Mouse (Mus musculus): Measurements from ENCODE around the gene Hs3st3a1. TPM values are rescaled to one million over a fixed set of nuclear protein-coding genes. Genes with fewer than 3 reads are reported as not detected.

Gene Hs3st3a1
- polyA plus RNA-seq, 1 experiment from 2014 or later = 1.9 TPM

GRCm38 (mm10) chr11:64558282-64558681 is 123.2 kb downstream of the Hs3st3a1 start:
- H3K27me3 ChIP-seq (ENCODE audit: control insufficient read depth, insufficient read depth, low read length) = no peaks in the 10 kb centered on the region
- ATAC-seq (replicated peaks; ENCODE audit: insufficient number of reproducible peaks, low FRiP score, low TSS enrichment) = no peak
- H3K27ac ChIP-seq (ENCODE audit: low read depth, low read length) = no peak overlapping the region
- no peak overlapping the region for H3K4me3 ChIP-seq (ENCODE audit: low read depth, low read length)
- no peaks in the 10 kb centered on the region for H3K9me3 ChIP-seq (replicated peaks; ENCODE audit: control insufficient read depth, low read length)
- H3K36me3 ChIP-seq (ENCODE audit: control insufficient read depth, insufficient read depth, low read length) = no peaks in the 10 kb centered on the region
- H3K9ac ChIP-seq (ENCODE audit: low read depth, low read length) = no peak overlapping the region
- peaks cover 7% of the 10 kb centered on the region; the same call in 1 of the 2 replicates for H3K4me1 ChIP-seq (ENCODE audit: control insufficient read depth, insufficient read depth, low read length)
- H3K4me2 ChIP-seq = no peak overlapping the region
- 81% methylated on average over 2 of the region's 2 CpGs for WGBS (ENCODE audit: insufficient replicate concordance)

GRCm38 (mm10) chr11:64559388-64559787 is 124.3 kb downstream of the Hs3st3a1 start:
- ATAC-seq (replicated peaks; ENCODE audit: insufficient number of reproducible peaks, low FRiP score, low TSS enrichment) = no peak
- Histone ChIP-seq H3K4me2 (no peak overlapping the region), H3K9ac (ENCODE audit: low read depth, low read length) (no peak overlapping the region), H3K4me3 (ENCODE audit: low read depth, low read length) (no peak overlapping the region), H3K4me1 (ENCODE audit: control insufficient read depth, insufficient read depth, low read length) (peaks cover 7% of the 10 kb centered on the region; the same call in 1 of the 2 replicates), H3K9me3 (replicated peaks; ENCODE audit: control insufficient read depth, low read length) (no peaks in the 10 kb centered on the region), H3K36me3 (ENCODE audit: control insufficient read depth, insufficient read depth, low read length) (no peaks in the 10 kb centered on the region), H3K27ac (ENCODE audit: low read depth, low read length) (no peak overlapping the region), H3K27me3 (ENCODE audit: control insufficient read depth, insufficient read depth, low read length) (no peaks in the 10 kb centered on the region)
- WGBS (ENCODE audit: insufficient replicate concordance) = 68% methylated on average over 1 of the region's 1 CpGs

GRCm38 (mm10) chr11:64560471-64560870 is 125.3 kb downstream of the Hs3st3a1 start:
- WGBS (ENCODE audit: insufficient replicate concordance) = 78% methylated on average over 2 of the region's 2 CpGs
- no peak overlapping the region for H3K9ac ChIP-seq (ENCODE audit: low read depth, low read length)
- ATAC-seq (replicated peaks; ENCODE audit: insufficient number of reproducible peaks, low FRiP score, low TSS enrichment) = no peak
- H3K27ac ChIP-seq (ENCODE audit: low read depth, low read length) = no peak overlapping the region
- peaks cover 7% of the 10 kb centered on the region; the same call in 1 of the 2 replicates for H3K4me1 ChIP-seq (ENCODE audit: control insufficient read depth, insufficient read depth, low read length)
- H3K4me2 ChIP-seq = no peak overlapping the region
- H3K4me3 ChIP-seq (ENCODE audit: low read depth, low read length) = no peak overlapping the region
- no peaks in the 10 kb centered on the region for H3K9me3 ChIP-seq (replicated peaks; ENCODE audit: control insufficient read depth, low read length)
- no peaks in the 10 kb centered on the region for H3K27me3 ChIP-seq (ENCODE audit: control insufficient read depth, insufficient read depth, low read length)
- no peaks in the 10 kb centered on the region for H3K36me3 ChIP-seq (ENCODE audit: control insufficient read depth, insufficient read depth, low read length)

- H3K27me3 ChIP-seq (ENCODE audit: control insufficient read depth, insufficient read depth, low read length) = no peaks in the 10 kb centered on the region
- no peak overlapping the region for H3K27ac ChIP-seq (ENCODE audit: low read depth, low read length)
- no peak overlapping the region for H3K4me3 ChIP-seq (ENCODE audit: low read depth, low read length)
- no peaks in the 10 kb centered on the region for H3K36me3 ChIP-seq (ENCODE audit: control insufficient read depth, insufficient read depth, low read length)
- H3K4me2 ChIP-seq = no peak overlapping the region
- no peak overlapping the region for H3K9ac ChIP-seq (ENCODE audit: low read depth, low read length)
- no peaks in the 10 kb centered on the region for H3K9me3 ChIP-seq (replicated peaks; ENCODE audit: control insufficient read depth, low read length)
- no peak for ATAC-seq (replicated peaks; ENCODE audit: insufficient number of reproducible peaks, low FRiP score, low TSS enrichment)
- 23% methylated on average over 4 of the region's 4 CpGs for WGBS (ENCODE audit: insufficient replicate concordance)
- peaks cover 7% of the 10 kb centered on the region; the same call in 1 of the 2 replicates for H3K4me1 ChIP-seq (ENCODE audit: control insufficient read depth, insufficient read depth, low read length)
Measured at GRCm38 (mm10) chr11:64562771-64563170, 127.6 kb downstream of the Hs3st3a1 start.

Other genes starting within 250 kb of the Hs3st3a1 start
- 0.67 and 0.96 TPM in 2 replicates for gene F930015N05Rik, start 1.3 kb downstream of the Hs3st3a1 start, polyA plus RNA-seq (2014; fragmentation: Nextera tagmentation; extraction: Ambion mirVana)